Mouse (Mus musculus): ENCODE data around the gene Lyz1.
"Not testable (repeated sequence)": the region's sequence is repeated elsewhere in the genome, so short reads cannot be mapped to it uniquely, and the experiment has no call there.

Lyz1 gene

GRCm38 (mm10) chr10:117286366-117286970 lies 6.2 kb downstream of the Lyz1 start:
- DNase-seq = no peak

- DNase-seq = not testable (repeated sequence)
Measured at GRCm38 (mm10) chr10:117285584-117285983, 7.1 kb downstream of the Lyz1 start.

GRCm38 (mm10) chr10:117284578-117285520 lies 7.8 kb downstream of the Lyz1 start:
- DNase-seq = no peak

- no peak for DNase-seq
Measured at GRCm38 (mm10) chr10:117283871-117284577, 8.6 kb downstream of the Lyz1 start.

GRCm38 (mm10) chr10:117283196-117283595 lies 9.5 kb downstream of the Lyz1 start:
- DNase-seq = not testable (repeated sequence)

GRCm38 (mm10) chr10:117282551-117282950 lies 10.1 kb downstream of the Lyz1 start:
- no peak for DNase-seq

- DNase-seq = no peak
Measured at GRCm38 (mm10) chr10:117282049-117282448, 10.6 kb downstream of the Lyz1 start, which contains the start of gene Lyz2. TSS of gene Lyz2 (minus strand) at chr10:117282321.

- no peak for DNase-seq
Measured at GRCm38 (mm10) chr10:117281381-117281920, 11.2 kb downstream of the Lyz1 start.

GRCm38 (mm10) chr10:117280000-117280399 lies 12.7 kb downstream of the Lyz1 start:
- DNase-seq = no peak

GRCm38 (mm10) chr10:117278510-117278909 lies 14.2 kb downstream of the Lyz1 start:
- DNase-seq = not testable (repeated sequence)

- DNase-seq = not testable (repeated sequence)
Measured at GRCm38 (mm10) chr10:117277779-117278178, 14.9 kb downstream of the Lyz1 start.

- DNase-seq = no peak
Measured at GRCm38 (mm10) chr10:117275681-117276369, 16.8 kb downstream of the Lyz1 start.

GRCm38 (mm10) chr10:117274645-117275044 lies 18.0 kb downstream of the Lyz1 start:
- DNase-seq = not testable (repeated sequence)

- no peak for DNase-seq
Measured at GRCm38 (mm10) chr10:117272023-117272422, 20.6 kb downstream of the Lyz1 start.

GRCm38 (mm10) chr10:117259870-117260269 lies 32.8 kb downstream of the Lyz1 start:
- no peak for DNase-seq

- no peak for DNase-seq
Measured at GRCm38 (mm10) chr10:117238603-117239002, 54.1 kb downstream of the Lyz1 start, which contains the start of gene 9530003J23Rik. TSS of gene 9530003J23Rik (minus strand) at chr10:117238703.

Measured in cerebellum, postnatal 14 days (tissue).